Mouse (Mus musculus): Measurements from ENCODE around the gene Cep70. TPM values are rescaled to one million over a fixed set of nuclear protein-coding genes. Genes with fewer than 3 reads are reported as not detected.

Cep70 gene
- polyA plus RNA-seq, 1 experiment from 2014 or later = 47.6 TPM

- Histone ChIP-seq H3K4me3 (replicated peaks) (no peak overlapping the region), H3K4me1 (replicated peaks) (peaks cover 6% of the 10 kb centered on the region; the same call in 1 of the 2 replicates), H3K9ac (replicated peaks) (no peak overlapping the region), H3K27ac (no peak overlapping the region), H3K9me3 (no peaks in the 10 kb centered on the region), H3K4me2 (0 out of 2 replicates have a peak overlapping the region, but pooled peaks have one; percentile 69), H3K36me3 (peaks cover 6% of the 10 kb centered on the region; the same call in 1 of the 2 replicates), H3K27me3 (no peaks in the 10 kb centered on the region)
- 5% methylated on average over 7 of the region's 7 CpGs for WGBS
- no peak for ATAC-seq (ENCODE audit: insufficient number of reproducible peaks, insufficient read depth, low FRiP score, low TSS enrichment, low read depth)
These were observed 1.1 kb upstream of the Cep70 start for GRCm38 (mm10) chr9:99242035-99242434.

DNA sequence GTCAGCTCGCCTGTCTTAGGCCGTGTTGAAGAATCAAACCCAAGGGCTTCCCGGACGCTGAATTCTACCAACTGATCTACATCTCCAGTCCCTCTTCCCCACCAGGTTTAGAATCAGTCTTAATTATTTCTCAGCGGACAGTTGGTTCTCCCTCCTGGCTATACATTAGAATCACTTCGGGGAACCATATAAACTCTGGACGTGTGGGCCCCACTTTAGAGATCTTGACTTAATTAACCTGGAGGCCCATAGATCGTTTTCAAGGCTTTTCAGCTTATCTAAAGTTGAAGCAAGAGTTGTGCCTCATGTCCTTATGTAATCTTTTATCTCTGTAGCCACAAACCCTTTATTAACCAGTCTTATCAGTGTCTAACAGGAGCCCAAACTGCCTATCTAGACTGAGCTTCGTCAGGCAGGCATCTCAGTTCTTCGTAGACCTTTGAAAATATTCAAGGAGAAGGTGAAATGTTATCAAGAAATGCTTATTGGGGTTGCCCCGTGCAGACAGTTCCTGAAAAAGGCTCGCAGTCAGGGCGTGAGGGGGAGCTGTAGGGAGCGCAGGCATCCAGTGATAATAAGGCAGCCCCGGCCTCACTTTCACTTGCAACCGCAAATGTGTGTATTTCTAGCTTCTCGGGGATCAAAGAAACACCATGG, 506 bp upstream of the Cep70 start:
- H3K4me3 ChIP-seq (replicated peaks) = peak overlapping the region; percentile 84
- peaks cover 12% of the 10 kb centered on the region; the same call in 1 of the 2 replicates for H3K36me3 ChIP-seq
- 0 out of 2 replicates have a peak overlapping the region, but pooled peaks have one; percentile 17 for H3K27ac ChIP-seq
- H3K27me3 ChIP-seq = no peaks in the 10 kb centered on the region
- H3K9me3 ChIP-seq = no peaks in the 10 kb centered on the region
- H3K4me1 ChIP-seq (replicated peaks) = peaks cover 6% of the 10 kb centered on the region; the same call in 1 of the 2 replicates
- no peak; the same call in 1 of the 2 replicates for ATAC-seq (ENCODE audit: insufficient number of reproducible peaks, insufficient read depth, low FRiP score, low TSS enrichment, low read depth)
- peak overlapping the region; percentile 69 for H3K4me2 ChIP-seq
- H3K9ac ChIP-seq (replicated peaks) = peak overlapping the region; percentile 76; the same call in 1 of the 2 replicates
- WGBS = 9% methylated on average over 17 of the region's 17 CpGs

DNA sequence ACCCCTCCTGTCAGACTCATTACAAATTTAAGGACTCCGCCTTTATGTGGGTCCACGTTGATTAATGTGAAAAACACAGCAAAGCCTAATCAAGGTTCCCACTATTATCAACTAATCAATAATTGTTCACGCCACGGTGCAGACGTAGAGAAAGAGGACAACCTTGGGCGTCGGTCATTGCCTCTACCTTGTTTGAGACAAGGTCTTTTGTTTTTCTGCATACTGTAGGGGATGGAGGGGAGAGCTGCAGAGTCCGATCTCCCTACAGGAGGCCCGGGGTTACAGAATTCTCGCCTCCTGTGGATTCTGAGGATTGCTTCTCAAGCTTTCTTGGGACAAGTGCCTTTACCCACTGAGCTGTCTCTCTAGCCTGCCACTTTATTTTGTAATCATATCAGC, 727 bp downstream of the Cep70 start:
- Histone ChIP-seq H3K36me3 (peaks cover 18% of the 10 kb centered on the region; the same call in 1 of the 2 replicates), H3K27me3 (no peaks in the 10 kb centered on the region), H3K4me1 (replicated peaks) (peaks cover 6% of the 10 kb centered on the region; the same call in 1 of the 2 replicates), H3K9ac (replicated peaks) (peak overlapping the region; percentile 76), H3K9me3 (no peaks in the 10 kb centered on the region), H3K4me3 (replicated peaks) (peak overlapping the region; percentile 84), H3K27ac (peak overlapping the region; percentile 76; the same call in 1 of the 2 replicates), H3K4me2 (peak overlapping the region; percentile 69)
- 2% methylated on average over 10 of the region's 10 CpGs for WGBS
- peak; percentile 16; the same call in 1 of the 2 replicates for ATAC-seq (ENCODE audit: insufficient number of reproducible peaks, insufficient read depth, low FRiP score, low TSS enrichment, low read depth)

- no peak overlapping the region for H3K27ac ChIP-seq
- H3K4me1 ChIP-seq (replicated peaks) = peaks cover 4% of the 10 kb centered on the region; the same call in 1 of the 2 replicates
- H3K4me3 ChIP-seq (replicated peaks) = no peak overlapping the region
- H3K36me3 ChIP-seq = peaks cover 31% of the 10 kb centered on the region; the same call in 1 of the 2 replicates
- ATAC-seq (ENCODE audit: insufficient number of reproducible peaks, insufficient read depth, low FRiP score, low TSS enrichment, low read depth) = no peak
- no peak overlapping the region for H3K9ac ChIP-seq (replicated peaks)
- H3K4me2 ChIP-seq = no peak overlapping the region
- H3K9me3 ChIP-seq = no peaks in the 10 kb centered on the region
- H3K27me3 ChIP-seq = no peaks in the 10 kb centered on the region
- WGBS = 57% methylated on average over 8 of the region's 8 CpGs
These were observed 5.1 kb downstream of the Cep70 start for GRCm38 (mm10) chr9:99248304-99248703.

- ATAC-seq (ENCODE audit: insufficient number of reproducible peaks, insufficient read depth, low FRiP score, low TSS enrichment, low read depth) = no peak
- peaks cover 32% of the 10 kb centered on the region for H3K36me3 ChIP-seq
- 96% methylated on average over 4 of the region's 4 CpGs for whole genome bisulfite sequencing
These were observed 5.7 kb downstream of the Cep70 start for GRCm38 (mm10) chr9:99248906-99249305.

DNA sequence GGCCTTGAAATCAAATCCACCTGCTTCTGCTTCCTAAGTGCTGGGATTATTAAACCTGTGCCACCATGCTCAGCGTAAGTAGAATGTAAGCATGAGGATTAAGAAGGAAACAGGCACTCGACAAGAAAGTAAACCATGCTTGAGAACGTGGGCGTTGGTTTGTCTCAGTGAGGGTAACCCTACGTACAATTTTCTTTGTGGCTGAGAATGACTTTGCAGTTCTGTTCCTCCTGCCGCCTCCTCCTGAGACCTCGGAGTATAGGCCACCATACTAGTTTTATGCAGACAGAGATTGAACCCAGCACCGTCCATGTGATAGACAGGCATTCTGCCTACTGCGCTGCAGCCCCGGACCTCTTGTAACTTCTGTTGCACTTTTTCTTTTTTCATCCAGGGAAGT, 10.7 kb downstream of the Cep70 start:
- no peak for ATAC-seq (ENCODE audit: insufficient number of reproducible peaks, insufficient read depth, low FRiP score, low TSS enrichment, low read depth)
- Histone ChIP-seq H3K9me3 (no peaks in the 10 kb centered on the region), H3K4me3 (replicated peaks) (no peak overlapping the region), H3K36me3 (peaks cover 57% of the 10 kb centered on the region), H3K9ac (replicated peaks) (no peak overlapping the region), H3K27me3 (no peaks in the 10 kb centered on the region), H3K4me2 (no peak overlapping the region), H3K27ac (no peak overlapping the region), H3K4me1 (replicated peaks) (no peaks in the 10 kb centered on the region)
- 89% methylated on average over 10 of the region's 10 CpGs for WGBS

More at GRCm38 (mm10) chr9:99248906-99249305, 5.7 kb downstream of the Cep70 start:
- H3K9ac ChIP-seq (replicated peaks) = no peak overlapping the region
- H3K9me3 ChIP-seq = no peaks in the 10 kb centered on the region
- no peak overlapping the region for H3K27ac ChIP-seq
- H3K4me2 ChIP-seq = no peak overlapping the region
- H3K4me3 ChIP-seq (replicated peaks) = no peak overlapping the region
- no peaks in the 10 kb centered on the region for H3K27me3 ChIP-seq
- H3K4me1 ChIP-seq (replicated peaks) = peaks cover 4% of the 10 kb centered on the region; the same call in 1 of the 2 replicates

GRCm38 (mm10) chr9:99256206-99256605, 13.0 kb downstream of the Cep70 start:
- Histone ChIP-seq H3K4me1 (replicated peaks) (no peaks in the 10 kb centered on the region), H3K4me3 (replicated peaks) (no peak overlapping the region), H3K4me2 (no peak overlapping the region), H3K9ac (replicated peaks) (no peak overlapping the region), H3K9me3 (no peaks in the 10 kb centered on the region), H3K36me3 (peaks cover 50% of the 10 kb centered on the region), H3K27me3 (no peaks in the 10 kb centered on the region), H3K27ac (no peak overlapping the region)
- 93% methylated on average over 1 of the region's 1 CpGs for WGBS
- no peak for ATAC-seq (ENCODE audit: insufficient number of reproducible peaks, insufficient read depth, low FRiP score, low TSS enrichment, low read depth)

GRCm38 (mm10) chr9:99256821-99257220, 13.7 kb downstream of the Cep70 start:
- Histone ChIP-seq H3K9me3 (no peaks in the 10 kb centered on the region), H3K4me1 (replicated peaks) (no peaks in the 10 kb centered on the region), H3K4me2 (no peak overlapping the region), H3K27me3 (no peaks in the 10 kb centered on the region), H3K36me3 (peaks cover 48% of the 10 kb centered on the region), H3K27ac (no peak overlapping the region), H3K4me3 (replicated peaks) (no peak overlapping the region), H3K9ac (replicated peaks) (no peak overlapping the region)
- 88% methylated on average over 3 of the region's 3 CpGs for WGBS
- ATAC-seq (ENCODE audit: insufficient number of reproducible peaks, insufficient read depth, low FRiP score, low TSS enrichment, low read depth) = no peak

GRCm38 (mm10) chr9:99258891-99259290, 15.7 kb downstream of the Cep70 start:
- 51% methylated on average over 5 of the region's 5 CpGs for WGBS
- H3K36me3 ChIP-seq = peaks cover 65% of the 10 kb centered on the region
- ATAC-seq (ENCODE audit: insufficient number of reproducible peaks, insufficient read depth, low FRiP score, low TSS enrichment, low read depth) = no peak

DNA sequence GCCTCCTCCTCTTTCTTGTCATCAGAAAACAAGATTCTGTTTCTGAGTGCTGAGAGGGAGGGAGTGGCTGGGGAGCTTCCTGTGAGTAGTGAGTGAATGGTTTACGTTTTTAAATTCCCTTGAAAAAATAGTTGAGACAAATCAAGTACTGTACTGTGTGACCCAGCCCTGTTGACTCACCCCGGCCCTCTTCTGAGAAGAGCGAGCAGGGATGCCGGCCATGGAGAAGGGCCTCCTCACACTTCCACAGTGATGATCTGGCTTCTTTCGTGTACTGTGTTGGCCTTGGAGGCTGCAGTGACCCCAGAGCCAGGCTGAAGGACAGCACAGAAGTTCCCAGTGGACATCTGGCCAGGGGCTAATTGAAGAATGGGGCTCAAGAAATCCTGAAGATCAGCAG, 61.1 kb downstream of the Cep70 start:
- Histone ChIP-seq H3K27me3 (no peaks in the 10 kb centered on the region), H3K27ac (no peak overlapping the region), H3K4me2 (no peak overlapping the region), H3K36me3 (peaks cover 48% of the 10 kb centered on the region), H3K4me1 (replicated peaks) (no peaks in the 10 kb centered on the region), H3K9ac (replicated peaks) (no peak overlapping the region), H3K9me3 (no peaks in the 10 kb centered on the region), H3K4me3 (replicated peaks) (no peak overlapping the region)
- WGBS = 90% methylated on average over 5 of the region's 5 CpGs
- ATAC-seq (ENCODE audit: insufficient number of reproducible peaks, insufficient read depth, low FRiP score, low TSS enrichment, low read depth) = no peak

More at GRCm38 (mm10) chr9:99258891-99259290, 15.7 kb downstream of the Cep70 start:
- no peak overlapping the region for H3K4me3 ChIP-seq (replicated peaks)
- no peaks in the 10 kb centered on the region for H3K4me1 ChIP-seq (replicated peaks)
- H3K9ac ChIP-seq (replicated peaks) = no peak overlapping the region
- H3K27ac ChIP-seq = no peak overlapping the region
- no peak overlapping the region for H3K4me2 ChIP-seq
- H3K9me3 ChIP-seq = no peaks in the 10 kb centered on the region
- H3K27me3 ChIP-seq = no peaks in the 10 kb centered on the region

GRCm38 (mm10) chr9:99306226-99306625, 63.1 kb downstream of the Cep70 start:
- ATAC-seq (ENCODE audit: insufficient number of reproducible peaks, insufficient read depth, low FRiP score, low TSS enrichment, low read depth) = no peak
- no peaks in the 10 kb centered on the region for H3K4me1 ChIP-seq (replicated peaks)
- WGBS = 78% methylated on average over 6 of the region's 6 CpGs

More at GRCm38 (mm10) chr9:99306226-99306625, 63.1 kb downstream of the Cep70 start:
- H3K9ac ChIP-seq (replicated peaks) = no peak overlapping the region
- H3K4me3 ChIP-seq (replicated peaks) = no peak overlapping the region
- no peak overlapping the region for H3K27ac ChIP-seq
- no peaks in the 10 kb centered on the region for H3K27me3 ChIP-seq
- H3K9me3 ChIP-seq = no peaks in the 10 kb centered on the region
- no peak overlapping the region for H3K4me2 ChIP-seq
- H3K36me3 ChIP-seq = peaks cover 41% of the 10 kb centered on the region
